Mouse (Mus musculus) ovary, postnatal 14 days (tissue): Measurements from ENCODE around the gene Ddx6.

Experiments
- DNase-seq: peaks from one replicate; pipeline ENCODE4 v3.0.0; 2022; ENCODE audit warnings: low spot score

Gene Ddx6

GRCm38 (mm10) chr9:44640646-44641357, 36.1 kb downstream of the Ddx6 start:
- no peak for DNase-seq

GRCm38 (mm10) chr9:44641616-44642015, 36.9 kb downstream of the Ddx6 start:
- no peak for DNase-seq

GRCm38 (mm10) chr9:44643103-44643502, 38.4 kb downstream of the Ddx6 start:
- DNase-seq, result no peak

DNA sequence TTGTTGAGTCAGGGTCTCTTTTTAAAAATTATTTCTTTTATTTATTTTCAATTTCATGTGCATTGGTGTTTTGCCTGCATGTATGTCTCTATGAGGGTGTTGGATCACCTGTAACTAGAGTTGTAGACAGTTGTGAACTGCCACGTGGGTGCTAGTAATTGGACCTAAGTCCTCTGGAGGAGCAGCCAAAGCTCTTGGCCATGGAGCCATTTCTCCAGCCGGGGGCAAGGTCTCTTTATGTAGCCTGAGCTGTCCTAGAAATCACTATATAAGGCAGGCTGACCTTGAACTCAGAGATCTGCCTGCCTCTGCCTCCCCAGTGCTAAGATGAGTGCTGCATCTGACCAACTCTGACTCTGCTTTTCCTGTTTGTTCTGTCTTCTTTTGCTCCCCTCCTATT, 39.5 kb downstream of the Ddx6 start:
- DNase-seq, result no peak

GRCm38 (mm10) chr9:44645481-44645880, 40.8 kb downstream of the Ddx6 start:
- DNase-seq, result peak; percentile 29

DNA sequence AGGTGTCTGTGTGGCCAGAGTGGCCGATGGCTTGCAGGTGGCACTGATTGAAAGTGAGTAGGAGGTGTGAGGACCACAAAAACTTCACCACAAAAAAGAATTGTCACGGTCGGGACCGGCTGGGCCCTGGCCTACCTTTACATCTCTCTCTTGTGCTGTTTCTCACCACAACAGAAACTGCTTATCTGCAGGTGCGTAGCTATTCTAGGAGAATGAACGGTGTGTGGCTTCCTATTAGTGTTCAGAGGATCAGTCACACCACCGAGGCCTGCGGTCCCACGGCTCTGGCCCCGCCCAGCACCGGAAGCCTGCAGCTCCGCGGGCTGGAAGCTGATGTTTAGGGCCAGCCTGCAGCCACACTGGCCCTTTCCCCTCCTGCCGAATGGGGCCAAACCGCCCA, 41.2 kb downstream of the Ddx6 start:
- no peak for DNase-seq

DNA sequence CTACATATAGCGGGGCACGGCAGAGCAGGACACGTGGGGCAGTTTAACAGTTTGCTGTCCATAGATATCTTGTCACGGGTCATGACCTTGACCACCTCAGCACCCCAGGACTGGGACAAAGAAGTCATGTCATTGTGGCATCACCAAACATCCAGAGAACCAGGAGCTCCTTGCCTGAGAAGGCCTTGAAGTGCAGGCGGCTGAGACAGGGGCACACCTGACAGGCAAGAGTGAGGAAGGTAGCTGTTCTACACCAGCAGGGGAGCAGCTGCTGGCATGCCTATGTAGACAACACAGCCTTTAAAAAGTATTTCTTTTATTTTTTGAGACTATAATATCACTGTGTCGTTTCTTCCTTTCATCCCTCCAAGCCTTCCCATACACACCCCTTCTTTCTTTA, 41.7 kb downstream of the Ddx6 start:
- no peak for DNase-seq

GRCm38 (mm10) chr9:44647026-44647425, 42.3 kb downstream of the Ddx6 start:
- DNase-seq, result no peak

DNA sequence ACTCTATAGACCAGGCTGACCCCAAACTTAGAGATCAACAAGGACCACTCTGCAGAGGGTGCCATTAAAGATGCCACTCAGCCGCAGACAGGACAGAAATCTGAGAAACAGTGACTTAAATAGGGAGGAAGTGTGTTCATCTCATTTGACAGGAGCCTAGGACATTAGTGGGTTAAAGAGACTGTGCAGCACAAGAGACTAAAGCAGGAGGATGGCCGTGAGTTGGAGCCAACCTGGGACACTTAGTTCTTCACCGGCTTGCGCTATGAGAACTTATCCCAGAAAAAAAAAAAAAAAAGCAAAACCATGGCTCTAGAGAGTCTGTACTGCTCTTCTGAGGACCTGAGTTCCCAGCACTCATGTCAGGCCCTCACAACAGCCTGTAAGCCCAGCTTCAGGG, 43.0 kb downstream of the Ddx6 start:
- no peak for DNase-seq

- DNase-seq, result no peak
Observed at GRCm38 (mm10) chr9:44648881-44649281, 44.2 kb downstream of the Ddx6 start.

DNA sequence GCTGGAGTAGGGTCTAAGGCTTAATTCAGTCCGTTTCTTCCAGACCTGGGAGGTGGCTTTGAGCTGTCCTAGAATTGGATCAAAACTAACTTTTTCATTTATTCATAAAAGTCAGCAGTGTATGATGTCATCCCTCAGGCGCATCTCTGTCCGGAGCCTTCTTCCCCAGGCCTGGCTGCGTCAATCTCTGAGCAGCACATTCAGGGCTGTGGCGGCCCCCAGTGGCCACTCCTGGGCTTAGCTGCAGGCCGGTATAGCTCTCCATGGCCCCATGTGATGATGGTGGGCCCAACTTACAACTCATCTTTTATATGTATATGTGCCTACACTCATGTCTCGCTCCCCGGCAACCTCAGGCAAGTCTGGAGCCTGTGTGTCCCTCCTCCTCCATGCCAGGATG, 47.3 kb downstream of the Ddx6 start:
- peak; percentile 74 for DNase-seq

GRCm38 (mm10) chr9:44653896-44654295, 49.2 kb downstream of the Ddx6 start:
- no peak for DNase-seq

DNA sequence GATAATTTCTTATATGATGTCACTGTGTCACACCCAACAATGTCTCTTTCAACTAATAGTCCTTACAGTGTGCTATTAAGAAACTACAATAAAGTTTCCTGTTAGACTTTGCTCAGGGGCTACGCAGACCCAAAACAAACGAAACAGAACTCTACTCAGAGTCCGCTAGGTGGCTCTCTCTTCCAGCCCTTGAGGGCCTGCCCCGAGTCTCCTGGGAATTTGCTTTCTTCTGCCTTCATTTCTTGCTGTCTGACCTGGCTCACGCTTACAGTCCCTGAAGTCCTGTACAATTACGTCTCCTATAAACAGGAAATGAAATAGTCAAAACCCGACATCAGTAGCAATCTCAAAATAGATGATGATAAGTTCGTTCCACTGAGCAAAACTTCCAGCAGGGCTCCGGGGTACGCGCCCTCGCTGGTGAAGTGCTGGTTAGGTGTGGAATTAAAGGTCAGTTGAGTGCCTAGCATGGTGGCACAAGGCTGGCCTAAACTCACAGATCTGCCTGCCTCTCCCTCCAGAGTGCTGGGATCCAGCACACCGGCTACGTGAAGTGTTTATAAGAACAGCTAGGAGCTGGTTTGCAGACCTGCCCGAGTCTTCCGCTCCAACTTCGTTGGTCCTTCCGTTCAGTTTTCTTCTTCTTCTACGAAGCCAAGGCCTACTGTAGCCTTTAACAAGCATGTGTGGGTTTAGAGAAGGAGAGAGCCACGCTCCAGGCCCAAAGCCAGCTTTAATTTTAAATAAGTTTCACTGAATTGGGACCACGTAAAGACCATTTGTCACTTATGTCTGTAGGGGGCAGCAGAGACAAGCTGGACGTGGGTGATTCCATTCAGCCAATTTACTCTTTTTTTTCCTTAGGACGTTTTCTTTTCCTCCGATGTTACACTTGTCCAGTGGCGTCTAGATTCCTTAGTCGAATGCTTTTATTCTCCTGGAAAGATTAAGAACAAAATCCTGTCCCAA, 50.7 kb downstream of the Ddx6 start:
- peak; percentile 52 for DNase-seq

GRCm38 (mm10) chr9:44663706-44664105, 59.0 kb downstream of the Ddx6 start:
- no peak for DNase-seq

DNA sequence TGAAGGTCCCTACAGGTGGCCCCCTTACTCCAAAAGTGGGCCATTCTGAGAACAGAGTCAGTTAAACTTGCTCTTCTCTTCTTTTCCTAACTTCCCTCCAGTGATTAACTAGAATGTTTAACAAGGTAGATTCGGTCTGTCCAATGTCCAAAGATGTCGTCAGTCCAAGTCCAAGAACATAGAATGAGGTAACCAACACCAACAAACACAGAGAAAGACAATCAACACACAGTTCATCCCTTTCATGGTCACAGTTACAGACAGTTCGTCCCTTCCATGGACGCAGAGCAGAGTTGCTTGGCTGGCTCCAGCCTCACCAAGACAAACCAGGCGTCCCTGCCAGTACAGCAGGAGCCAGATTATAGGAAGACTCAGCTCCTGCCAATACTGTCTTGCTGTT, 66.7 kb downstream of the Ddx6 start:
- DNase-seq, result no peak

GRCm38 (mm10) chr9:44672291-44672865, 67.7 kb downstream of the Ddx6 start:
- no peak for DNase-seq

DNA sequence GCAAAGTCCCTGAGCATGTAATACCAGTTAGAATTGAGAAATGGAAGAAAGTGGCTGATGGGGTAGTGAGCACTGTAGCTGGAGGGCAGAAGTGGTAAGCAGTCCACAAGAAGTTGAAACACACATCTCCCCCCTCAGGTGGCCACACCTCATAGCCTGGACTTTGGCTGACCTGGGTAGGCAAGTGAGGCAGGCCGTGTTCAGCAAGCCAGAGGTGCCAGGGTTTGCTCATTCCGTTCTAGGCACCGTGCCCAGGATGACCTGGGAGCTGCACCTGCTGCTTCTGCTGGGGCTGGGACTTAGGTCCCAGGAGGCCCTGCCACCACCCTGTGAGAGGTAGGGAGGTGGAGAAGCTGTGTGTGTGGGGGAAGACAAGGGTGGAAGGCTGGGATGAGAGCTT, 68.3 kb downstream of the Ddx6 start, which contains the start of gene Treh:
Gene Treh, plus strand, starts transcription at position 229 of the 400 bp plus-strand sequence.
- no peak for DNase-seq

- no peak for DNase-seq
Observed at GRCm38 (mm10) chr9:44678288-44678871, 73.7 kb downstream of the Ddx6 start.

DNA sequence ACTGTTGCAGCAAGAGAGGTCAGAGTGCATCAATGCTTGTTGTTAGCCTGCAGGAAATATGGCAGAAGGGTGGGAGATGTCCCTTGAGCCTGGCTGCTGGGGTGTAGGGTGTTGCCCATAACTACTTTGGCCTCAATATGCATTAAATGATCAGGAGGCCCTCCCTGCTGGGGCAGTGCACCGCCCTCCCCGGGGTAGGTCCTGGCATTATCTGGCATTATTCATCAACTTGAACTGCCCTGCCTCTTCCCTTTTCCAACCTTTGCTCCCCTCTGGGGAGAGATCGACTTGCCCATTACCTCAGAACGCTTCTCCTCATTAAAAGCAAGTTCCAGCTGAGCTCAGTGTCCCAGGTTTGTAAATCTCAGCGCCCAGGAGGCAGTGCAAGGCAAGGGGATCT, 74.9 kb downstream of the Ddx6 start:
- DNase-seq, result no peak

DNA sequence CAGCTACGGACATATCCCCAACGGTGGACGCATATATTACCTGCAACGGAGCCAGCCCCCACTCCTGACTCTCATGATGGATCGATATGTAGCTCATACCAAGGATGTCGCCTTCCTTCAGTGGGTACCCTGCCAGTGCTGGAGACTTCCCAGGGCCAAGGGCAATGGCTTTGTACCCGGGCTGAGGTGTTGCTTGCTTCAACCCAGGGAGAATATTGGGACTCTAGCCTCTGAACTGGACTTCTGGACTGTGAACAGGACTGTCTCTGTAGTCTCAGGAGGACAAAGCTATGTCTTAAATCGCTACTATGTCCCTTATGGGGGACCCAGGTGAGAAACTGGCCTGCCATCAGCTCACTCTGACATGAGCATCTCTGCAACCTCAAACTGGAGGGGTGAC, 78.4 kb downstream of the Ddx6 start:
- DNase-seq, result no peak

DNA sequence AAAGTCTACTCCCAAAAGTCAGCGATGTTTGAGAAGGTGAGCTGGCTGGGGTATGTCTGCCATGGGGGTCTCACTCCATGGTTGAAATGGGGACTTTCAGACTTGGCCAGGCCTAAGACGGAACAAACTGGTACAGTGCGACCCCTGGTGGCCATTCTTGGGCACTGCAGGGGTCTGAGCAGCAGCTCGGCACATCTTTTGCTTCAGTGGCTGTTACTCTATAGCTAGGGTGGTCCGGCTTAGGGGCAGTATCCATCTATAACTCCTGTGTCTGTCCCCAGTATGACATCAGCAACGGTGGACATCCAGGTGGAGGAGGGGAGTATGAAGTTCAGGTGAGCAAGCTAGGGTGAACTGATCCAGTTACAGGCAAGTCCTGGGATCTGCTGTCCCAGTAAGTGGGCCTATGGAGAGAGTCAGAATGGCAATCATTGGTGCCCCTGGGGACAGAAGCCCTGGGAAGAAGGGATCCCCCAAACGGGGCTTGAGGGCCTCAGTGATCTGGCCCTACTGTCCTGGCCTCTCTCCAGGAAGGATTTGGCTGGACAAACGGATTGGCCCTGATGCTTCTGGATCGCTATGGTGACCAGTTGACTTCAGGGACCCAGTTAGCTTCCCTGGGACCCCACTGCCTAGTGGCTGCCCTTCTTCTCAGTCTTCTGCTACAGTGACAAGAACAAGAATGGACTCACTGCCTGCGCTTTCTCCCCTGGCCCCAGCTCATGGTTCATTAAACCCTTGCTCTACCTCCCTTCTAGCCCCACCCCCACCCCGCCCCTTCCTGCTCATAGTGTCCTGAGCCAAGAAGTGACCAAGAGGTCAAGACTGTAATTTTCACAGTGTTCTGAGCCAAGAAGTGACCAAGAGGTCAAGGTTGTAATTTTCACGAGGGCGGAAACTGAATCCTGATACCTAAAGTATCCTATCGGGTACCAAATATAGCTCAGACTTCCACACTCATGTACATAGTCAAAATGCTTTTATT, 80.9 kb downstream of the Ddx6 start:
- peak; percentile 68 for DNase-seq
